In genomic region chr9:107538711-107539110, GRCm38 (mm10) we compare ENCODE assay signal across 13 mouse cellular contexts. TPM values are rescaled to one million over a fixed set of nuclear protein-coding genes. Genes with fewer than 3 reads are reported as not detected.
A peak's percentile ranks its signal among the peaks of the same experiment; 100 is the strongest.
DNase-seq lines count a peak whose midpoint lies in the region; TF ChIP-seq lines count a peak whose summit lies in the region.
"Had no signal": no experiment of that assay in that cellular context is flagged by ENCODE, and none has a peak within 500 bp of the region (broad histone marks: within the 10 kb centered on the region; RNA-seq: fewer than 3 reads in every experiment).

No protein-coding gene starts in this region.

- H3K4me3 ChIP-seq in layer of hippocampus, adult 2 months: no peak overlapping the region

- peak; percentile 92 for DNase-seq in heart, adult 11 months
- no peak for DNase-seq in heart, postnatal 4 days
- DNase-seq in layer of hippocampus, adult 2 months (ENCODE audit: low spot score in 2 of 2): no peak
- no peak for DNase-seq in layer of hippocampus, postnatal 14 days (ENCODE audit: low spot score in 2 of 2)
- DNase-seq: adrenal gland, adult 2 months; adrenal gland, adult 8-10 months; adrenal gland, postnatal 10 days; adrenal gland, postnatal 14 days; adrenal gland, postnatal 25 days; adrenal gland, postnatal 36 days; B cell, adult 2 months; cerebellum, adult 11 months; cerebellum, adult 18-20 months had no signal

- H3K27ac ChIP-seq in layer of hippocampus, adult 2 months: peak overlapping the region; percentile 49; the same call in 1 of the 2 replicates

- no peak for TF ChIP-seq CTCF in layer of hippocampus, adult 2 months (conservative IDR thresholded peaks at IDR 0.05)

RNA-seq across cellular contexts. Expression of gene Cyb561d2, which starts 3.3 kb away (rescaled TPM):
- 1 to 10 TPM; 6.6 to 7.2 TPM for total RNA-seq in heart, postnatal 4 days (2021)
- total RNA-seq in layer of hippocampus, adult 2 months (2021): 10 to 100 TPM; 13.8 to 15.3 TPM
- total RNA-seq in layer of hippocampus, postnatal 14 days (2021): 10 to 100 TPM; 16.7 to 17.8 TPM

RNA-seq across cellular contexts. Expression of gene Nprl2, which starts 3.3 kb away (rescaled TPM):
- total RNA-seq in heart, postnatal 4 days (2021): 10 to 100 TPM; 12.0 TPM
- 10 to 100 TPM; 44.2 to 45.2 TPM for total RNA-seq in layer of hippocampus, adult 2 months (2021)
- total RNA-seq in layer of hippocampus, postnatal 14 days (2021): 10 to 100 TPM; 28.7 to 34.5 TPM

RNA-seq across cellular contexts. Expression of gene Tmem115, which starts 5.0 kb away (rescaled TPM):
- total RNA-seq in heart, postnatal 4 days (2021): 10 to 100 TPM; 22.1 to 22.8 TPM
- 10 to 100 TPM; 35.8 to 41.0 TPM for total RNA-seq in layer of hippocampus, adult 2 months (2021)
- 10 to 100 TPM; 33.3 to 38.1 TPM for total RNA-seq in layer of hippocampus, postnatal 14 days (2021)

RNA-seq across cellular contexts. Expression of gene Zmynd10, which starts 8.4 kb away (rescaled TPM):
- under 1 TPM; 0.26 to 0.32 TPM for total RNA-seq in heart, postnatal 4 days (2021)
- total RNA-seq in layer of hippocampus, adult 2 months (2021): 1 to 10 TPM; 4.7 to 5.7 TPM
- 1 to 10 TPM; 2.0 to 3.7 TPM for total RNA-seq in layer of hippocampus, postnatal 14 days (2021)
- total RNA-seq: adrenal gland, postnatal 10 days had no signal

RNA-seq across cellular contexts. Expression of gene Rassf1, which starts 12.6 kb away (rescaled TPM):
- total RNA-seq in heart, postnatal 4 days (2021): 10 to 100 TPM; 38.8 to 39.4 TPM
- total RNA-seq in layer of hippocampus, adult 2 months (2021): 10 to 100 TPM; 16.2 to 17.6 TPM
- 10 to 100 TPM; 14.5 to 16.0 TPM for total RNA-seq in layer of hippocampus, postnatal 14 days (2021)
